Mouse (Mus musculus): ENCODE data around the gene Card19.

Gene Card19

GRCm38 (mm10) chr13:49233792-49234572, 18.1 kb upstream of the Card19 start:
- DNase-seq (ENCODE audit: low read depth, low spot score): no peak

GRCm38 (mm10) chr13:49225633-49226032, 9.8 kb upstream of the Card19 start:
- no peak for DNase-seq (ENCODE audit: low read depth, low spot score)

GRCm38 (mm10) chr13:49225159-49225558, 9.3 kb upstream of the Card19 start:
- DNase-seq (ENCODE audit: low read depth, low spot score): peak; percentile 39

GRCm38 (mm10) chr13:49224729-49225128, 8.9 kb upstream of the Card19 start:
- DNase-seq (ENCODE audit: low read depth, low spot score): no peak

- DNase-seq (ENCODE audit: low read depth, low spot score): no peak
Observed at GRCm38 (mm10) chr13:49224314-49224713, 8.5 kb upstream of the Card19 start.

GRCm38 (mm10) chr13:49220912-49221311, 5.1 kb upstream of the Card19 start:
- no peak for DNase-seq (ENCODE audit: low read depth, low spot score)

- DNase-seq (ENCODE audit: low read depth, low spot score): no peak
Observed at GRCm38 (mm10) chr13:49219367-49219766, 3.5 kb upstream of the Card19 start.

GRCm38 (mm10) chr13:49218651-49219050, 2.8 kb upstream of the Card19 start:
- no peak for DNase-seq (ENCODE audit: low read depth, low spot score)

- DNase-seq (ENCODE audit: low read depth, low spot score): no peak
Observed at GRCm38 (mm10) chr13:49216808-49217561, 1.1 kb upstream of the Card19 start.

GRCm38 (mm10) chr13:49216220-49216552, 349 bp upstream of the Card19 start:
- no peak for DNase-seq (ENCODE audit: low read depth, low spot score)

GRCm38 (mm10) chr13:49215128-49215503, 721 bp downstream of the Card19 start:
- no peak for DNase-seq (ENCODE audit: low read depth, low spot score)

- DNase-seq (ENCODE audit: low read depth, low spot score): no peak
Observed at GRCm38 (mm10) chr13:49214454-49214853, 1.4 kb downstream of the Card19 start.

GRCm38 (mm10) chr13:49213531-49213932, 2.3 kb downstream of the Card19 start:
- DNase-seq (ENCODE audit: low read depth, low spot score): peak; percentile 69

GRCm38 (mm10) chr13:49212711-49213500, 2.9 kb downstream of the Card19 start:
- no peak for DNase-seq (ENCODE audit: low read depth, low spot score)

- no peak for DNase-seq (ENCODE audit: low read depth, low spot score)
Observed at GRCm38 (mm10) chr13:49209306-49209705, 6.5 kb downstream of the Card19 start.

GRCm38 (mm10) chr13:49206341-49206740, 9.5 kb downstream of the Card19 start:
- DNase-seq (ENCODE audit: low read depth, low spot score): no peak

- peak; percentile 76 for DNase-seq (ENCODE audit: low read depth, low spot score)
Observed at GRCm38 (mm10) chr13:49205381-49205998, 10.3 kb downstream of the Card19 start.

- DNase-seq (ENCODE audit: low read depth, low spot score): no peak
Observed at GRCm38 (mm10) chr13:49202556-49202955, 13.3 kb downstream of the Card19 start.

GRCm38 (mm10) chr13:49200688-49201087, 15.1 kb downstream of the Card19 start:
- no peak for DNase-seq (ENCODE audit: low read depth, low spot score)

GRCm38 (mm10) chr13:49199891-49200290, 15.9 kb downstream of the Card19 start:
- DNase-seq (ENCODE audit: low read depth, low spot score): no peak

GRCm38 (mm10) chr13:49198734-49199133, 17.1 kb downstream of the Card19 start:
- no peak for DNase-seq (ENCODE audit: low read depth, low spot score)

GRCm38 (mm10) chr13:49196766-49197165, 19.1 kb downstream of the Card19 start:
- DNase-seq (ENCODE audit: low read depth, low spot score): no peak
